Mouse (Mus musculus) kidney, embryonic 15.5 days (tissue): ENCODE data around the gene Smim24. TPM values are rescaled to one million over a fixed set of nuclear protein-coding genes. Genes with fewer than 3 reads are reported as not detected.

Experiments
- ATAC-seq: fragments of 200-750 bp; cut with Nextera tagmentation; replicated peaks from 2 replicates; pipeline ENCODE4 v1.8.0; 2017; ENCODE audit warnings: moderate TSS enrichment; ENCODE audit not compliant: low FRiP score
- H3K27ac ChIP-seq: fragments of 300-500 bp; sonication (generic); 2 replicates; pipeline ENCODE4 v1.5.1; 2015; ENCODE audit warnings: mild to moderate bottlenecking, inconsistent platforms
- H3K27me3 ChIP-seq: fragments of 300-500 bp; sonication (generic); 2 replicates; pipeline ENCODE4 v1.6.1; 2015; ENCODE audit warnings: inconsistent platforms
- H3K36me3 ChIP-seq: fragments of 300-500 bp; sonication (generic); 2 replicates; pipeline ENCODE4 v1.6.1; 2015; ENCODE audit warnings: inconsistent platforms
- H3K4me1 ChIP-seq: fragments of 300-500 bp; sonication (generic); 2 replicates; pipeline ENCODE4 v1.6.1; 2015; ENCODE audit warnings: inconsistent platforms
- H3K4me2 ChIP-seq: fragments of 300-500 bp; sonication (generic); 2 replicates; pipeline ENCODE4 v1.6.1; 2015; ENCODE audit warnings: moderate library complexity, mild to moderate bottlenecking, inconsistent platforms
- H3K4me3 ChIP-seq: fragments of 300-500 bp; sonication (generic); replicated peaks from 2 replicates; pipeline ENCODE4 v1.5.1; 2015; ENCODE audit warnings: mild to moderate bottlenecking, inconsistent platforms
- H3K9ac ChIP-seq: fragments of 300-500 bp; sonication (generic); 2 replicates; pipeline ENCODE4 v1.6.1; 2015; ENCODE audit warnings: mild to moderate bottlenecking, inconsistent platforms
- H3K9me3 ChIP-seq: fragments of 300-500 bp; sonication (generic); replicated peaks from 2 replicates; pipeline ENCODE4 v1.6.1; 2016; ENCODE audit warnings: inconsistent platforms
- WGBS: fragments of 180-500 bp; shearing (Covaris S2); methylation state at CpG from one replicate; pipeline ENCODE4 v1.1.7; 2015; ENCODE audit warnings: mixed read lengths; 5-methylcytosine and 5-hydroxymethylcytosine counted together
- polyA plus RNA-seq: library from polyadenylated mRNA; unstranded; fragments of >200 nt; fragmentation: Nextera tagmentation; extraction: Ambion mirVana; gene quantifications from 2 replicates; pipeline ENCODE4 v1.2.1, GENCODE M21; 2015

Gene Smim24
- polyA plus RNA-seq, 1 experiment from 2014 or later, result 26.0 TPM

GRCm38 (mm10) chr10:81356991-81357844 is 35.6 kb upstream of the Smim24 start, which contains the start of gene Mfsd12:
Gene Mfsd12 (plus strand): TSS chr10:81357491.
- Histone ChIP-seq H3K4me1 (peaks cover 51% of the 10 kb centered on the region), H3K27me3 (no peaks in the 10 kb centered on the region), H3K9ac (peak within 1 kb of the TSS; percentile 81), H3K9me3 (no peaks in the 10 kb centered on the region), H3K27ac (peak within 1 kb of the TSS; percentile 43; the same call in 1 of the 2 replicates), H3K36me3 (0 out of 2 replicates have a peak, but pooled peaks cover 10% of the 10 kb centered on the region), H3K4me3 (peak within 1 kb of the TSS; percentile 86), H3K4me2 (peak within 1 kb of the TSS; percentile 99)
- WGBS, result 2% methylated on average over 79 of the region's 79 CpGs
- ATAC-seq, result peak; percentile 87

DNA sequence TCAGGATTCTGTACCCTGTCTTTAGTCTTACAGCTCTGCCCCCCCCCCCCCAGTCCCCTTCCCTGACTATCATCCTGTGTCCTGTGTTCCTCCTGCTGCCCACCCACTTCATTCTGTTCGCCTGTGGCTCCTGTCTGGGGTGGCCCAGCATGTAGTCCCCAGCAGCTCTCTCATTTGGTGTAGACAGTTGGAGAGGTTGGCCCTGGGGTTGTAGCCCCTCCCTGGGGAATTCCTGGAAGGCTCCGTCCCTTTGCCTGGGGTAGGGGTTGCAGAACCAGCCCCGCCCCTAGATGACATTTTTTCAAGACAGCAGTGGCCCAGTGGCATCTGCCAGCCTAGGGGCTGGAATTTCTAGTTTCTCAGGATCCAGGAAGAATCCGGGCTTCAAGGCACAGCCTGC is 34.6 kb upstream of the Smim24 start:
- H3K9me3 ChIP-seq, result no peaks in the 10 kb centered on the region
- H3K36me3 ChIP-seq, result 0 out of 2 replicates have a peak, but pooled peaks cover 10% of the 10 kb centered on the region
- ATAC-seq, result no peak
- H3K27me3 ChIP-seq, result peaks cover 8% of the 10 kb centered on the region
- peak overlapping the region; percentile 99 for H3K4me2 ChIP-seq
- 0 out of 2 replicates have a peak overlapping the region, but pooled peaks have one; percentile 43 for H3K27ac ChIP-seq
- 35% methylated on average over 4 of the region's 4 CpGs for WGBS
- peak overlapping the region; percentile 81 for H3K9ac ChIP-seq
- H3K4me3 ChIP-seq, result peak overlapping the region; percentile 86
- H3K4me1 ChIP-seq, result peaks cover 61% of the 10 kb centered on the region

- Histone ChIP-seq H3K9me3 (no peaks in the 10 kb centered on the region), H3K36me3 (0 out of 2 replicates have a peak, but pooled peaks cover 10% of the 10 kb centered on the region), H3K27ac (peak overlapping the region; percentile 43; the same call in 1 of the 2 replicates), H3K4me3 (peak overlapping the region; percentile 86), H3K4me1 (peaks cover 67% of the 10 kb centered on the region), H3K4me2 (peak overlapping the region; percentile 99), H3K27me3 (peaks cover 14% of the 10 kb centered on the region), H3K9ac (0 out of 2 replicates have a peak overlapping the region, but pooled peaks have one; percentile 81)
- WGBS, result 44% methylated on average over 1 of the region's 1 CpGs
- no peak for ATAC-seq
Observed at GRCm38 (mm10) chr10:81358841-81359240, 34.0 kb upstream of the Smim24 start.

GRCm38 (mm10) chr10:81360721-81361120 is 32.1 kb upstream of the Smim24 start:
- no peaks in the 10 kb centered on the region for H3K9me3 ChIP-seq
- no peak overlapping the region for H3K4me3 ChIP-seq
- H3K9ac ChIP-seq, result no peak overlapping the region
- H3K4me1 ChIP-seq, result peaks cover 86% of the 10 kb centered on the region
- H3K36me3 ChIP-seq, result 0 out of 2 replicates have a peak, but pooled peaks cover 10% of the 10 kb centered on the region
- peaks cover 18% of the 10 kb centered on the region for H3K27me3 ChIP-seq
- 58% methylated on average over 8 of the region's 8 CpGs for WGBS
- H3K4me2 ChIP-seq, result no peak overlapping the region
- ATAC-seq, result no peak
- no peak overlapping the region for H3K27ac ChIP-seq

DNA sequence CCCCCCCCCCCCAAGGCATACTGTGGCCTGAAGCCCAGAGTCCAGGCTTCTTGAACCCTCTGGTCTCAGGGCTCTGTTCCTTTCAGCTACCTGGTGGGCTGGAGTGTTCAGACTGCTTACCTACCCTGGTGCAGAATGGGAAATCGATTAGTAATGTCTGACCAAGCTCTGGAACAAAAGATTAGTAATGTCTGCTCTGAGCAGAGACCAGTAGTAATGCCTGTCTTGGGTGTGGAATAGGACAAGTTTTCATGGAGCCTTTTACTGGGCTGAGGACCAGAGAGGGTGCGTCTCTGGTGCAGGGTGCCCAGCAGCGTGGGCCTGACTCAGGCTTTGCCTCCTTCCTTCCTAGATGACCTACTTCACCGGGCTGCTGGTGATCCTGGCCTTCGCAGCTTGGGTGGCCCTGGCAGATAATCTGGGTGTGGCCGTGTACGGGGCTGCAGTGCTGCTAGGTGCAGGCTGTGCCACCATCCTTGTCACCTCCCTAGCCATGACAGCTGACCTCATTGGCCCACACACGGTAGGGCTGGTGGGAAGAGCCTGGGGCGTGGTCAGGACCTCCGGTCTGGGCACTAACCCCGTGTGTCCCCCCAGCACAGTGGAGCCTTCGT is 30.4 kb upstream of the Smim24 start:
- 80% methylated on average over 12 of the region's 12 CpGs for WGBS
- peaks cover 24% of the 10 kb centered on the region for H3K36me3 ChIP-seq
- H3K9me3 ChIP-seq, result no peaks in the 10 kb centered on the region
- ATAC-seq, result no peak
- no peak overlapping the region for H3K9ac ChIP-seq
- peaks cover 18% of the 10 kb centered on the region for H3K27me3 ChIP-seq
- no peak overlapping the region for H3K4me3 ChIP-seq
- no peak overlapping the region for H3K27ac ChIP-seq
- peaks cover 82% of the 10 kb centered on the region for H3K4me1 ChIP-seq
- H3K4me2 ChIP-seq, result 0 out of 2 replicates have a peak overlapping the region, but pooled peaks have one; percentile 0

- no peak for ATAC-seq
- no peaks in the 10 kb centered on the region for H3K9me3 ChIP-seq
- H3K4me3 ChIP-seq, result peak overlapping the region; percentile 40
- H3K27ac ChIP-seq, result no peak overlapping the region
- peak overlapping the region; percentile 72 for H3K4me2 ChIP-seq
- H3K4me1 ChIP-seq, result peaks cover 70% of the 10 kb centered on the region
- peaks cover 36% of the 10 kb centered on the region for H3K36me3 ChIP-seq
- peak overlapping the region; percentile 21 for H3K9ac ChIP-seq
- 8% methylated on average over 53 of the region's 54 CpGs for WGBS
- H3K27me3 ChIP-seq, result peaks cover 18% of the 10 kb centered on the region
Observed at GRCm38 (mm10) chr10:81363436-81364346, 29.2 kb upstream of the Smim24 start.

GRCm38 (mm10) chr10:81364666-81365065 is 28.2 kb upstream of the Smim24 start:
- H3K27ac ChIP-seq, result no peak overlapping the region
- 11% methylated on average over 28 of the region's 28 CpGs for WGBS
- peak overlapping the region; percentile 21; the same call in 1 of the 2 replicates for H3K9ac ChIP-seq
- 0 out of 2 replicates have a peak, but pooled peaks have one; percentile 13 for ATAC-seq
- no peaks in the 10 kb centered on the region for H3K9me3 ChIP-seq
- H3K4me2 ChIP-seq, result peak overlapping the region; percentile 72
- H3K4me3 ChIP-seq, result peak overlapping the region; percentile 40
- H3K4me1 ChIP-seq, result peaks cover 62% of the 10 kb centered on the region
- H3K27me3 ChIP-seq, result peaks cover 18% of the 10 kb centered on the region
- H3K36me3 ChIP-seq, result peaks cover 46% of the 10 kb centered on the region

DNA sequence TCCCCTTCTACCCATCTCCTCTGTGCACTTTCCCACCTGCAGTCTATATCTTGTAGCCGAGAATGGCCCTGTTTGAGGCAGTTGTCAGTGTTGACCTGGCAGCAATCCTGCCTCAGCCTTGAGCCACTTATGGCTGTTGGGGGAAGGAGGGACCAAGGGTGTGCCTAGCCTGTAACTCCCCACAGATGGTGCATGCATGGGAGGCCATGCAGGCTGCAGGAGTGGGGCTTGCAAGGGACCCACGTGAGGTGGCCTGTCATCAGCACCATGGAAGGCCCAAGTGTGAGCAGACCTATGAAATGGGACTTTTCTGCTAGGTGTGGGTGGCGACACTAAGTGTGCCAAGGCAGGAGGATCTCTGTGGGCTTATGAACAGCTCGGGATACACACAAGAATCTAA is 27.8 kb upstream of the Smim24 start:
- 44% methylated on average over 4 of the region's 4 CpGs for WGBS
- peaks cover 50% of the 10 kb centered on the region for H3K36me3 ChIP-seq
- H3K4me3 ChIP-seq, result no peak overlapping the region; the same call in 1 of the 2 replicates
- H3K4me2 ChIP-seq, result peak overlapping the region; percentile 72; the same call in 1 of the 2 replicates
- ATAC-seq, result 0 out of 2 replicates have a peak, but pooled peaks have one; percentile 3
- H3K9ac ChIP-seq, result no peak overlapping the region
- H3K4me1 ChIP-seq, result peaks cover 58% of the 10 kb centered on the region
- H3K27me3 ChIP-seq, result peaks cover 18% of the 10 kb centered on the region
- no peak overlapping the region for H3K27ac ChIP-seq
- no peaks in the 10 kb centered on the region for H3K9me3 ChIP-seq

DNA sequence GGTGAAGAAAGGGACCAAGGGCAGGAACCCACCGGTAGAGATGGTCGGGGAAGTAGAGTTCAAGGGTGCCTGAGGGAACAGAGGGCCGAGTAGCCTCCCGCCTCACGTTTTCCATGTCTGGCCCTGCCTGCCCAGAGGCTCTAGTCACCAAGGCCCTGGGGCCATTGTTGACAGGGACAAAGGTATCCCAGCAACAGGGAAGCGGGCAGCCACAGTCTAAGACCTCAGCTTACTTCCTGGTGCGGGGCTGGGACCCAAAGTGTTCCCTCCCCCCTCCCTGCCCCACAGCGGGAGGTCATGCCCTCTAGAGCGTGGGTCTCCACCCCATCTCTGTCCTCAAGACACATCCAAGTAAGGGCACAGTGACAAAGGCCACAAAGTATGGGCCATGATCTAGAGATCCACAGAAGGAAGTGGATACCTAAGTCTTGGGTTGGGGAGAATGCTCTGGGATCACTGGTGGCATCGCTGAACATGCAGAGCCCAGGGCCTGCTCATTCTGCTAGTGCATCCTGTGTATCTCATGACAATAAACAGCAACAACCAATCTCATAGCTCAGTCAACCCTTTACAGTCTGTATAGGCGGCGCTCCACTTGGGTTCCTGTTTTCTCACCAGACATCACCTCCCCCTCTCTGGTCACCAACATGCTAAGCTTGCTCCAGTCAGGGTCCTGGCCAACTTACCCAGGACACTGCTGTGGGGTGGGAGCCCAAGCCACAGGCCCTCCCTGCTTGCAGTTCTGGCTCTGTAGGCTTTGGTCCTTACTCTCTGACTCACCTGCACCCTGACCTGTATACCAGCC is 27.0 kb upstream of the Smim24 start, which contains the start of gene 4930404N11Rik:
Gene 4930404N11Rik, minus strand, starts transcription at position 145 of the 805 bp plus-strand sequence.
- H3K4me1 ChIP-seq, result peaks cover 50% of the 10 kb centered on the region
- peak within 1 kb of the TSS; percentile 72 for H3K4me2 ChIP-seq
- peaks cover 58% of the 10 kb centered on the region for H3K36me3 ChIP-seq
- no peak for ATAC-seq
- H3K4me3 ChIP-seq, result peak within 1 kb of the TSS; percentile 40
- peak within 1 kb of the TSS; percentile 21; the same call in 1 of the 2 replicates for H3K9ac ChIP-seq
- H3K9me3 ChIP-seq, result no peaks in the 10 kb centered on the region
- H3K27me3 ChIP-seq, result peaks cover 18% of the 10 kb centered on the region
- whole genome bisulfite sequencing, result 36% methylated on average over 12 of the region's 12 CpGs
- H3K27ac ChIP-seq, result peak within 1 kb of the TSS; percentile 29; the same call in 1 of the 2 replicates

GRCm38 (mm10) chr10:81366477-81367206 is 26.2 kb upstream of the Smim24 start:
- Histone ChIP-seq H3K27ac (peak overlapping the region; percentile 29; the same call in 1 of the 2 replicates), H3K27me3 (peaks cover 18% of the 10 kb centered on the region), H3K4me1 (peaks cover 45% of the 10 kb centered on the region), H3K9ac (no peak overlapping the region), H3K4me3 (no peak overlapping the region), H3K9me3 (no peaks in the 10 kb centered on the region), H3K4me2 (no peak overlapping the region), H3K36me3 (peaks cover 60% of the 10 kb centered on the region)
- ATAC-seq, result no peak
- WGBS, result 75% methylated on average over 6 of the region's 6 CpGs
